Mouse (Mus musculus): Measurements from ENCODE around the gene Dip2b. TPM values are rescaled to one million over a fixed set of nuclear protein-coding genes. Genes with fewer than 3 reads are reported as not detected.

Dip2b gene
- polyA plus RNA-seq, 1 experiment from 2014 or later, result 2.4 TPM

GRCm38 (mm10) chr15:100029497-100029896 lies 9.0 kb upstream of the Dip2b start:
- 69% methylated on average over 8 of the region's 8 CpGs for WGBS (ENCODE audit: insufficient replicate concordance)
- no peak for ATAC-seq (ENCODE audit: insufficient read depth)

GRCm38 (mm10) chr15:100029900-100030299 lies 8.6 kb upstream of the Dip2b start:
- Histone ChIP-seq H3K4me1 (replicated peaks) (peaks cover under 1% of the 10 kb centered on the region), H3K4me2 (no peak overlapping the region), H3K9ac (no peak overlapping the region), H3K27me3 (no peaks in the 10 kb centered on the region), H3K27ac (replicated peaks) (no peak overlapping the region), H3K9me3 (replicated peaks) (no peaks in the 10 kb centered on the region), H3K4me3 (replicated peaks) (no peak overlapping the region), H3K36me3 (replicated peaks) (no peaks in the 10 kb centered on the region)
- 72% methylated on average over 2 of the region's 2 CpGs for WGBS (ENCODE audit: insufficient replicate concordance)
- no peak for ATAC-seq (ENCODE audit: insufficient read depth)

More at GRCm38 (mm10) chr15:100029497-100029896, 9.0 kb upstream of the Dip2b start:
- Histone ChIP-seq H3K27ac (replicated peaks) (no peak overlapping the region), H3K9ac (no peak overlapping the region), H3K4me1 (replicated peaks) (peaks cover 5% of the 10 kb centered on the region), H3K36me3 (replicated peaks) (no peaks in the 10 kb centered on the region), H3K9me3 (replicated peaks) (no peaks in the 10 kb centered on the region), H3K4me3 (replicated peaks) (no peak overlapping the region), H3K4me2 (no peak overlapping the region), H3K27me3 (no peaks in the 10 kb centered on the region)

- Histone ChIP-seq H3K36me3 (replicated peaks) (no peaks in the 10 kb centered on the region), H3K9ac (no peak overlapping the region), H3K27me3 (peaks cover 6% of the 10 kb centered on the region; the same call in 1 of the 2 replicates), H3K4me2 (no peak overlapping the region), H3K27ac (replicated peaks) (no peak overlapping the region), H3K9me3 (replicated peaks) (no peaks in the 10 kb centered on the region), H3K4me3 (replicated peaks) (no peak overlapping the region), H3K4me1 (replicated peaks) (no peaks in the 10 kb centered on the region)
- no peak for ATAC-seq (ENCODE audit: insufficient read depth)
- 74% methylated on average over 3 of the region's 3 CpGs for WGBS (ENCODE audit: insufficient replicate concordance)
Observed at GRCm38 (mm10) chr15:100032546-100032945, 5.9 kb upstream of the Dip2b start.

- peaks cover 42% of the 10 kb centered on the region for H3K27me3 ChIP-seq
- H3K9me3 ChIP-seq (replicated peaks), result no peaks in the 10 kb centered on the region
- peaks cover 35% of the 10 kb centered on the region for H3K4me1 ChIP-seq (replicated peaks)
- ATAC-seq (ENCODE audit: insufficient read depth), result no peak; the same call in none of the 2 replicates
- peak overlapping the region; percentile 78 for H3K9ac ChIP-seq
- H3K36me3 ChIP-seq (replicated peaks), result no peaks in the 10 kb centered on the region
- H3K4me3 ChIP-seq (replicated peaks), result peak overlapping the region; percentile 81
- H3K27ac ChIP-seq (replicated peaks), result peak overlapping the region; percentile 79
- H3K4me2 ChIP-seq, result peak overlapping the region; percentile 98
- under 1% methylated on average over 36 of the region's 36 CpGs for WGBS (ENCODE audit: insufficient replicate concordance)
Observed at GRCm38 (mm10) chr15:100039001-100039701, 687 bp downstream of the Dip2b start.

GRCm38 (mm10) chr15:100040541-100041266 lies 2.2 kb downstream of the Dip2b start:
- Histone ChIP-seq H3K27ac (replicated peaks) (no peak overlapping the region), H3K4me1 (replicated peaks) (peaks cover 44% of the 10 kb centered on the region), H3K9me3 (replicated peaks) (no peaks in the 10 kb centered on the region), H3K4me2 (peak overlapping the region; percentile 33), H3K9ac (no peak overlapping the region), H3K4me3 (replicated peaks) (0 out of 2 replicates have a peak overlapping the region, but pooled peaks have one; percentile 3), H3K36me3 (replicated peaks) (no peaks in the 10 kb centered on the region), H3K27me3 (peaks cover 42% of the 10 kb centered on the region)
- 27% methylated on average over 14 of the region's 14 CpGs for WGBS (ENCODE audit: insufficient replicate concordance)
- ATAC-seq (ENCODE audit: insufficient read depth), result no peak

- H3K27me3 ChIP-seq, result peaks cover 42% of the 10 kb centered on the region
- peak overlapping the region; percentile 3; the same call in 1 of the 2 replicates for H3K4me3 ChIP-seq (replicated peaks)
- peak overlapping the region; percentile 28 for H3K4me2 ChIP-seq
- H3K27ac ChIP-seq (replicated peaks), result no peak overlapping the region
- H3K9me3 ChIP-seq (replicated peaks), result no peaks in the 10 kb centered on the region
- no peak overlapping the region for H3K9ac ChIP-seq
- H3K4me1 ChIP-seq (replicated peaks), result peaks cover 45% of the 10 kb centered on the region
- 23% methylated on average over 10 of the region's 10 CpGs for WGBS (ENCODE audit: insufficient replicate concordance)
- ATAC-seq (ENCODE audit: insufficient read depth), result no peak
- no peaks in the 10 kb centered on the region for H3K36me3 ChIP-seq (replicated peaks)
Observed at GRCm38 (mm10) chr15:100041267-100042047, 3.0 kb downstream of the Dip2b start.

- Histone ChIP-seq H3K9ac (no peak overlapping the region), H3K4me1 (replicated peaks) (peaks cover 45% of the 10 kb centered on the region), H3K4me3 (replicated peaks) (no peak overlapping the region; the same call in 1 of the 2 replicates), H3K27me3 (peaks cover 36% of the 10 kb centered on the region), H3K4me2 (peak overlapping the region; percentile 14), H3K36me3 (replicated peaks) (no peaks in the 10 kb centered on the region), H3K9me3 (replicated peaks) (no peaks in the 10 kb centered on the region), H3K27ac (replicated peaks) (no peak overlapping the region)
- WGBS (ENCODE audit: insufficient replicate concordance), result 40% methylated on average over 9 of the region's 9 CpGs
- ATAC-seq (ENCODE audit: insufficient read depth), result no peak
Observed at GRCm38 (mm10) chr15:100042048-100042400, 3.6 kb downstream of the Dip2b start.

GRCm38 (mm10) chr15:100045576-100045975 lies 7.1 kb downstream of the Dip2b start:
- no peak for ATAC-seq (ENCODE audit: insufficient read depth)
- 0 out of 2 replicates have a peak, but pooled peaks cover 6% of the 10 kb centered on the region for H3K36me3 ChIP-seq (replicated peaks)
- no peak overlapping the region for H3K9ac ChIP-seq
- no peak overlapping the region for H3K27ac ChIP-seq (replicated peaks)
- no peaks in the 10 kb centered on the region for H3K9me3 ChIP-seq (replicated peaks)
- no peak overlapping the region for H3K4me3 ChIP-seq (replicated peaks)
- H3K4me1 ChIP-seq (replicated peaks), result peaks cover 26% of the 10 kb centered on the region
- no peak overlapping the region for H3K4me2 ChIP-seq
- peaks cover 10% of the 10 kb centered on the region for H3K27me3 ChIP-seq
- WGBS (ENCODE audit: insufficient replicate concordance), result 63% methylated on average over 6 of the region's 6 CpGs

GRCm38 (mm10) chr15:100049496-100050087 lies 11.1 kb downstream of the Dip2b start:
- H3K4me1 ChIP-seq (replicated peaks), result peaks cover 10% of the 10 kb centered on the region
- H3K4me3 ChIP-seq (replicated peaks), result no peak overlapping the region
- H3K27me3 ChIP-seq, result no peaks in the 10 kb centered on the region
- H3K36me3 ChIP-seq (replicated peaks), result 0 out of 2 replicates have a peak, but pooled peaks cover 6% of the 10 kb centered on the region
- whole genome bisulfite sequencing (ENCODE audit: insufficient replicate concordance), result 71% methylated on average over 7 of the region's 7 CpGs
- no peak overlapping the region for H3K9ac ChIP-seq
- no peak overlapping the region for H3K27ac ChIP-seq (replicated peaks)
- no peaks in the 10 kb centered on the region for H3K9me3 ChIP-seq (replicated peaks)
- ATAC-seq (ENCODE audit: insufficient read depth), result no peak
- no peak overlapping the region for H3K4me2 ChIP-seq

GRCm38 (mm10) chr15:100050940-100051339 lies 12.5 kb downstream of the Dip2b start:
- H3K4me1 ChIP-seq (replicated peaks), result no peaks in the 10 kb centered on the region; the same call in 1 of the 2 replicates
- WGBS (ENCODE audit: insufficient replicate concordance), result 76% methylated on average over 7 of the region's 7 CpGs
- H3K36me3 ChIP-seq (replicated peaks), result 0 out of 2 replicates have a peak, but pooled peaks cover 6% of the 10 kb centered on the region
- no peak overlapping the region for H3K4me2 ChIP-seq
- no peak overlapping the region for H3K9ac ChIP-seq
- H3K27ac ChIP-seq (replicated peaks), result no peak overlapping the region
- ATAC-seq (ENCODE audit: insufficient read depth), result no peak
- no peak overlapping the region for H3K4me3 ChIP-seq (replicated peaks)
- no peaks in the 10 kb centered on the region for H3K27me3 ChIP-seq
- H3K9me3 ChIP-seq (replicated peaks), result no peaks in the 10 kb centered on the region
